Comparison of ENCODE assay signal across 8 mouse cellular contexts in the genomic region with DNA sequence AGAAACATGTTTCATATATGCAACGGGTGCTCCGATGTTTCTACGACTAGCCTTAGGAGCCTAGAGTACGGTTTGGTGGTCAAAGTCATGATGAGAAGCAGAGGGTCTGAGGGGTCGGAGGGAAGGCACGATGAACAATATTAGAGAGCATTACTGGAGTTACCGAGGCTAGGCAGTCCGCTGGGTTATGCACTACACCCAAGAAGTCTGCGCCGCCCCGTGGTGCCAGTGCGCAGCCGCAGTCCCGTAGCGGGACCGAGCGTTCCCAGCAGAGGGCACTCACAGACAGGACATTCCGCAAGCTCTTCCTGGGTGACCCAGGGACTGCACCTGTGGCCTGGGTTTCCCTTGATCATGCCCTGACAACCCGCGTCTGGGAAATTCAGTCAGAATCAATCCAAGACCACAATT. TPM values are rescaled to one million over a fixed set of nuclear protein-coding genes. Genes with fewer than 3 reads are reported as not detected.
A peak's percentile ranks its signal among the peaks of the same experiment; 100 is the strongest.
DNase-seq lines count a peak whose midpoint lies in the region; ATAC-seq and TF ChIP-seq lines count a peak whose summit lies in the region.

No protein-coding gene starts in this region.

- H3K27ac ChIP-seq in embryonic facial prominence, embryonic 14.5 days (replicated peaks; ENCODE audit: low read depth, low read length) = peak overlapping the region; percentile 89
- H3K27ac ChIP-seq in heart, adult 2 months = peak overlapping the region; percentile 91
- H3K27ac ChIP-seq in limb, embryonic 13.5 days = peak overlapping the region; percentile 94
- H3K27ac ChIP-seq in midbrain, embryonic 16.5 days (ENCODE audit: low read length) = peak overlapping the region; percentile 81

- no peaks in the 10 kb centered on the region for H3K27me3 ChIP-seq in embryonic facial prominence, embryonic 14.5 days (replicated peaks; ENCODE audit: control insufficient read depth, insufficient read depth, low read length)
- no peaks in the 10 kb centered on the region for H3K27me3 ChIP-seq in heart, adult 2 months (ENCODE audit: control insufficient read depth, insufficient read depth, low read length)
- H3K27me3 ChIP-seq in limb, embryonic 13.5 days = no peaks in the 10 kb centered on the region
- no peaks in the 10 kb centered on the region for H3K27me3 ChIP-seq in midbrain, embryonic 16.5 days (ENCODE audit: control insufficient read depth, insufficient read depth, low read depth, low read length)

- intact Hi-C loops in heart, adult 2 months (cut with DNase I) = loop anchor here (1.0 to 10.0 kb wide), 4 partner anchors 44 to 470 kb away; a partner anchor contains a TSS

- TF ChIP-seq EP300 in heart, adult 2 months (IDR thresholded peaks at IDR 0.05; ENCODE audit: insufficient read depth, low read depth, low read length) = peak; percentile 96

- H3K4me1 ChIP-seq in embryonic facial prominence, embryonic 14.5 days (ENCODE audit: control insufficient read depth, insufficient read depth, low read length) = no peaks in the 10 kb centered on the region
- no peaks in the 10 kb centered on the region for H3K4me1 ChIP-seq in heart, adult 2 months (ENCODE audit: control insufficient read depth, insufficient read depth, low read length)
- no peaks in the 10 kb centered on the region for H3K4me1 ChIP-seq in limb, embryonic 13.5 days
- no peaks in the 10 kb centered on the region for H3K4me1 ChIP-seq in midbrain, embryonic 16.5 days (ENCODE audit: control insufficient read depth, insufficient read depth, low read length)

- H3K9me3 ChIP-seq in embryonic facial prominence, embryonic 14.5 days (ENCODE audit: control insufficient read depth, low read length) = no peaks in the 10 kb centered on the region
- H3K9me3 ChIP-seq in limb, embryonic 13.5 days = no peaks in the 10 kb centered on the region
- no peaks in the 10 kb centered on the region for H3K9me3 ChIP-seq in midbrain, embryonic 16.5 days (replicated peaks; ENCODE audit: control insufficient read depth, low read length, poor library complexity, severe bottlenecking)

- peak overlapping the region; percentile 50 for H3K4me3 ChIP-seq in embryonic facial prominence, embryonic 14.5 days (ENCODE audit: low read depth, low read length)
- H3K4me3 ChIP-seq in heart, adult 2 months = peak overlapping the region; percentile 55
- peak overlapping the region; percentile 55 for H3K4me3 ChIP-seq in limb, embryonic 13.5 days
- H3K4me3 ChIP-seq in midbrain, embryonic 16.5 days (ENCODE audit: low read depth, low read length) = peak overlapping the region; percentile 48

- WGBS in embryonic facial prominence, embryonic 14.5 days = under 1% methylated on average over 19 of the region's 20 CpGs
- 0% methylated on average over 20 of the region's 20 CpGs for WGBS in heart, adult 2 months
- WGBS in limb, embryonic 13.5 days = 0% methylated on average over 20 of the region's 20 CpGs
- WGBS in midbrain, embryonic 16.5 days = 0% methylated on average over 20 of the region's 20 CpGs

- TF ChIP-seq CTCF in heart, adult 2 months (IDR thresholded peaks at IDR 0.05) = no peak; the same call in none of the 2 replicates

- no peaks in the 10 kb centered on the region for H3K79me2 ChIP-seq in heart, adult 2 months (replicated peaks; ENCODE audit: control insufficient read depth, insufficient read depth, low read length)

- H3K9ac ChIP-seq in embryonic facial prominence, embryonic 14.5 days (ENCODE audit: low read depth, low read length) = peak overlapping the region; percentile 60
- H3K9ac ChIP-seq in heart, adult 2 months (ENCODE audit: low read depth, low read length) = peak overlapping the region; percentile 75
- H3K9ac ChIP-seq in limb, embryonic 13.5 days = peak overlapping the region; percentile 72
- H3K9ac ChIP-seq in midbrain, embryonic 16.5 days (ENCODE audit: low read depth, low read length) = peak overlapping the region; percentile 72

- peak; percentile 89 for DNase-seq in 3T3-L1 (ENCODE audit: low read depth, low spot score)
- DNase-seq in adrenal gland, postnatal 4 days (ENCODE audit: low spot score in 2 of 2) = peak; percentile 85 to 86
- peak; percentile 95 for DNase-seq in embryonic facial prominence, embryonic 14.5 days (ENCODE audit: low spot score)
- DNase-seq in heart, adult 2 months = peak; percentile 94 to 96
- DNase-seq in kidney, adult 8-10 months = peak; percentile 94 to 98
- DNase-seq in spleen, postnatal 10 days (ENCODE audit: low spot score in 2 of 2) = peak; percentile 90 to 95

- H3K36me3 ChIP-seq in embryonic facial prominence, embryonic 14.5 days (ENCODE audit: control insufficient read depth, insufficient read depth, low read length) = no peaks in the 10 kb centered on the region
- H3K36me3 ChIP-seq in heart, adult 2 months (ENCODE audit: control insufficient read depth, insufficient read depth, low read length) = no peaks in the 10 kb centered on the region
- H3K36me3 ChIP-seq in limb, embryonic 13.5 days = no peaks in the 10 kb centered on the region
- no peaks in the 10 kb centered on the region for H3K36me3 ChIP-seq in midbrain, embryonic 16.5 days (ENCODE audit: control insufficient read depth, insufficient read depth, low read length)

- H3K4me2 ChIP-seq in embryonic facial prominence, embryonic 14.5 days (ENCODE audit: low read depth, low read length) = peak overlapping the region; percentile 59
- H3K4me2 ChIP-seq in limb, embryonic 13.5 days (replicated peaks) = peak overlapping the region; percentile 82
- H3K4me2 ChIP-seq in midbrain, embryonic 16.5 days (ENCODE audit: low read length) = peak overlapping the region; percentile 88

- peak; percentile 83 for TF ChIP-seq POLR2A in heart, adult 2 months (IDR thresholded peaks at IDR 0.05; ENCODE audit: insufficient read depth, low read depth, low read length)

- ATAC-seq in embryonic facial prominence, embryonic 14.5 days (ENCODE audit: low read depth) = peak; percentile 96
- peak; percentile 89 for ATAC-seq in limb, embryonic 13.5 days (ENCODE audit: low FRiP score, low read depth)
- ATAC-seq in midbrain, embryonic 16.5 days = peak; percentile 96

RNA-seq across cellular contexts. Expression of a gene that starts 42.9 kb away (rescaled TPM):
- total RNA-seq in adrenal gland, postnatal 4 days (2021) = 10 to 100 TPM; 23.5 to 23.6 TPM
- 23.6 TPM in 2 replicates for polyA plus RNA-seq in embryonic facial prominence, embryonic 14.5 days (2014; fragmentation: Nextera tagmentation; extraction: Ambion mirVana)
- total RNA-seq in heart, adult 2 months (2021) = 1 to 10 TPM; 8.3 to 8.6 TPM
- 2.7 and 4.5 TPM in 2 replicates for polyA plus RNA-seq in heart, adult 2 months (2012; rRNA removed)
- polyA plus RNA-seq in limb, embryonic 13.5 days (2015; fragmentation: Nextera tagmentation; extraction: Ambion mirVana) = 22.6 and 22.8 TPM in 2 replicates
- 3.7 TPM in 2 replicates for polyA plus RNA-seq in midbrain, embryonic 16.5 days (2015; fragmentation: Nextera tagmentation; extraction: Ambion mirVana)

RNA-seq across cellular contexts. Expression of a gene that starts 56.8 kb away (rescaled TPM):
- total RNA-seq in adrenal gland, postnatal 4 days (2021) = 10 to 100 TPM; 30.2 to 31.2 TPM
- 29.1 and 29.2 TPM in 2 replicates for polyA plus RNA-seq in embryonic facial prominence, embryonic 14.5 days (2014; fragmentation: Nextera tagmentation; extraction: Ambion mirVana)
- total RNA-seq in heart, adult 2 months (2021) = 10 to 100 TPM; 12.1 to 12.7 TPM
- polyA plus RNA-seq in heart, adult 2 months (2012; rRNA removed) = 7.7 and 8.8 TPM in 2 replicates
- polyA plus RNA-seq in limb, embryonic 13.5 days (2015; fragmentation: Nextera tagmentation; extraction: Ambion mirVana) = 39.5 and 41.5 TPM in 2 replicates
- polyA plus RNA-seq in midbrain, embryonic 16.5 days (2015; fragmentation: Nextera tagmentation; extraction: Ambion mirVana) = 8.5 and 9.9 TPM in 2 replicates

Comparison
In these comparisons a context has a peak if more than half of its experiments do, and no peak if none do; other contexts are left out.
1. Peak in every context shown above with its lines: DNase-seq, ATAC-seq, H3K4me3 ChIP-seq and H3K27ac ChIP-seq.